Mouse (Mus musculus) kidney, adult 2 months (tissue): ENCODE results near the gene Wdsub1. TPM values are rescaled to one million over a fixed set of nuclear protein-coding genes. Genes with fewer than 3 reads are reported as not detected.

Experiments
- DNase-seq: peaks from one replicate; pipeline ENCODE4 v3.0.0; 2021
- H3K27ac ChIP-seq: fragments of 200-500 bp; 2 replicates; pipeline ENCODE4 v1.5.1; 2012; ENCODE audit warnings: low read depth, low read length, control low read depth, inconsistent platforms; ENCODE audit not compliant: insufficient read depth
- H3K27me3 ChIP-seq: fragments of 200-500 bp; replicated peaks from 2 replicates; pipeline ENCODE4 v1.6.1; 2012; ENCODE audit warnings: mild to moderate bottlenecking, moderate library complexity, low read length, inconsistent platforms; ENCODE audit not compliant: control insufficient read depth, insufficient read depth
- H3K36me3 ChIP-seq: fragments of 200-500 bp; 2 replicates; pipeline ENCODE4 v1.6.1; 2012; ENCODE audit warnings: mild to moderate bottlenecking, moderate library complexity, low read length, inconsistent platforms; ENCODE audit not compliant: control insufficient read depth, insufficient read depth
- H3K4me1 ChIP-seq: fragments of 200-500 bp; 2 replicates; pipeline ENCODE4 v1.6.1; 2011; ENCODE audit warnings: low read length; ENCODE audit not compliant: control insufficient read depth, insufficient read depth
- H3K4me3 ChIP-seq: fragments of 200-500 bp; 2 replicates; pipeline ENCODE4 v1.5.1; 2011; ENCODE audit warnings: mild to moderate bottlenecking, low read depth, low read length, control low read depth; ENCODE audit not compliant: insufficient read depth
- CTCF ChIP-seq: fragments of 200-500 bp; conservative IDR thresholded peaks from 2 replicates; pipeline ENCODE4 v1.5.1; 2011; ENCODE audit warnings: low read depth, mild to moderate bottlenecking, control low read depth, low read length, moderate library complexity, mixed read lengths; ENCODE audit not compliant: insufficient read depth, insufficient read length
- POLR2A ChIP-seq: fragments of 200-500 bp; IDR thresholded peaks from one replicate; pipeline ENCODE4 v1.6.1; 2011; ENCODE audit warnings: low read depth, low read length, control low read depth
- WGBS: fragments of 180-500 bp; shearing (Covaris S2); methylation state at CpG from one replicate; pipeline ENCODE4 v1.1.7; 2018; 5-methylcytosine and 5-hydroxymethylcytosine counted together
- polyA plus RNA-seq: library from polyadenylated mRNA; depleted of rRNA; stranded (reverse); fragments of >200 nt; gene quantifications from 2 replicates; pipeline ENCODE4 v1.2.3, GENCODE M21; 2012

The Wdsub1 gene
- polyA plus RNA-seq, 1 experiment = 65.6 TPM

DNA sequence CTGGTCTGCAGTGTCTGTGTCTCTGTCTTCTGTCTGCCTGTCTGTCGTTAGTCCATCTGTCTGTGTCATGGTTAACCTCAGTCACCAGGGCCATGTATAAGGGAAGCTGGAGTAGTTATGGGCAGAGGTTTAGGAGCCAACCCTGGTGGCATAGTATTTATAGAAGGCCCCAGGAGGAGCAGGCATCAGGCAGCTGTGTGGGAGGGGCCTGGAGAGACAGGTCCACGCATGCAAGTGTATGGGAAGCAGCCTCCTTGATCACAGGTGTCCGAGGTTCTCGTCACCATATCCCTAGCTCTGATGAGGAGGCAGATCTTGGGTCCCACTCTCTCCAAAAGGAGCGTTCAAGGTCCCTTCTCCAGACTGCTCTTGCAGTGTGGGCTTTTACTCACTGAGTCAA lies 51.5 kb downstream of the Wdsub1 start:
- WGBS = 84% methylated on average over 5 of the region's 5 CpGs
- no peaks in the 10 kb centered on the region for H3K36me3 ChIP-seq
- no peak for TF ChIP-seq POLR2A
- TF ChIP-seq CTCF = no peak
- no peak for DNase-seq
- H3K27me3 ChIP-seq = no peaks in the 10 kb centered on the region
- no peak overlapping the region for H3K4me3 ChIP-seq
- H3K27ac ChIP-seq = no peak overlapping the region
- H3K4me1 ChIP-seq = peaks cover 20% of the 10 kb centered on the region

DNA sequence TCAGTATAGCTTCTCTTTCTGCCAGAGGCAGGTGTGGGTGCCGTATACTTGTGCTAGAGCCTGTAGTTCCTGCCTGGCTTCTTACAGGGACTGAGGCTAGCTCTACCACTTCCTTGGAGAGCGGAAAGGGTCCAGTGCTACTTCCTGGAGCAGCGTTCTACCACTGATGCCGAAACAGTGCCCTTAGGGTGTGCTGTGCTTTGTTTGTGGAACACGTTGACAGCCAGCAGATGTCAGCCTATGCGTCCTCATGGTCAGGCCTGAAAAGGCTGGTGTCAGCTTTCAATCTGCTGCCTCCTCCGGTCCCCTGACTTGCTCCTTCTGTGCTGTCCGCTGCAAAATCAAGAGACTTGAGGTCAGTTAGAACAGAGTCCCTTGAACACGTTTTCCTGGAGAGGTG lies 52.2 kb downstream of the Wdsub1 start:
- TF ChIP-seq POLR2A = no peak
- TF ChIP-seq CTCF = peak; percentile 51
- H3K27me3 ChIP-seq = no peaks in the 10 kb centered on the region
- DNase-seq = peak; percentile 44

DNA sequence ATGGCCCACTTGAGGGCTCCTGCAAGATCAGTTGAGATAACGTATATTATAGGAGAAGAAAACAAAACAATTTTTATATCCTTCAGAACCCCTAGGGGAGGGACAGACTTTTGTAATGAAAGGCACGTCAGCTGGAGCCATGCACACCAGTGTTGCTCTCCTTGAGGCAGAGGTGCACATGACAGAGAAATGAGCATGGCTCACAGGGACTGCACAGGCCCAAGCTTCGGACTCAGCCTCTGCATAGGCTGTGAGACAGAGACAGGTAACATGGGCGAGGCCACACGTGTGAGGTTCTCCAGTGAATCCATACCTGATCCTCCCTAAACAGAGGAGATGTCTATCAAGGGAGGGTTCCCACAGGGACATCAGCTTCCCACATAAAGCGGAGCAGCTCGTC lies 52.7 kb downstream of the Wdsub1 start:
- Histone ChIP-seq H3K27ac (peak overlapping the region; percentile 85), H3K36me3 (no peaks in the 10 kb centered on the region)
- WGBS = 71% methylated on average over 7 of the region's 7 CpGs

More for the DNA sequence above, 52.2 kb downstream of the Wdsub1 start:
- Histone ChIP-seq H3K27ac (peak overlapping the region; percentile 85), H3K4me1 (peaks cover 20% of the 10 kb centered on the region), H3K4me3 (no peak overlapping the region), H3K36me3 (no peaks in the 10 kb centered on the region)
- WGBS = 30% methylated on average over 9 of the region's 9 CpGs

DNA sequence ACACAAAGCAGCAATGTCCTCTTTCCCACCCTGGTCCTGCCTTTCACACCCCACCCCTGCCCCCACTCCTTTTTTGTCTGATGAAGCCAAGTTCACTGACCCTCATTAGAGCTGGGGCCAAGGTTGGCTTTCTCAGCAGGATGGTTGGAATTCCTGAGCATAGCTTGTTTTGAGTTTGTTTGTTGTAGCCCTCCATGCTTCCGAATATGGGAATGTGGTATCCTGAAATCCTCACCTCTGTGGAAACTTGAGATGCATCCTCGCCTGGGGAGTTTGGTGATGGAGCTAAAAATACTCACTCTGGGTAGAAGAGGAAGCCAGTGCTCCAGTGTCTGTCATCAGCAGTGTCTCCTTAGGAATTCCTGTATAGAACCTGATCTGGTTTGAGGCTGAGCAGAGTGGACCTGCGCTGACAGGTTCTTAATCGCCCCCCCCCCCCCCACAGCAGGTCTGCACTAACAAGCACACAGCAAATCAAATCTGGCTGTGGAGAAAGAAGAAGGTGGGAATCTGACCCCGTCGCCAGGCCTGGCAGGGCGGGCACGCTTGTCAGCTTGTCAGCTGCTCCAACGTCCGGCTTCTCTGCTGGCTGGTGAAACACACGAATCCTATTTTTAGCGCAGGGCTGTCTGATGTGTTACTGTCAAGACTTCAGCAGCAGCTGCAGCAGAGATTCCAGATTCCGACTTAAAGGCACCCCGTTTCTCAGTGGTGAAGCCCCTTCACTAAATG lies 53.4 kb downstream of the Wdsub1 start:
- H3K4me3 ChIP-seq = no peak overlapping the region
- 12% methylated on average over 14 of the region's 14 CpGs for WGBS
- no peaks in the 10 kb centered on the region for H3K27me3 ChIP-seq
- DNase-seq = peak; percentile 84
- peak overlapping the region; percentile 85 for H3K27ac ChIP-seq
- no peak for TF ChIP-seq POLR2A
- no peak for TF ChIP-seq CTCF
- peaks cover 20% of the 10 kb centered on the region for H3K4me1 ChIP-seq
- H3K36me3 ChIP-seq = no peaks in the 10 kb centered on the region

More for the DNA sequence above, 52.7 kb downstream of the Wdsub1 start:
- DNase-seq = no peak
- Histone ChIP-seq H3K4me1 (peaks cover 20% of the 10 kb centered on the region), H3K4me3 (no peak overlapping the region), H3K27me3 (no peaks in the 10 kb centered on the region)
- TF ChIP-seq POLR2A = no peak
- no peak for TF ChIP-seq CTCF

DNA sequence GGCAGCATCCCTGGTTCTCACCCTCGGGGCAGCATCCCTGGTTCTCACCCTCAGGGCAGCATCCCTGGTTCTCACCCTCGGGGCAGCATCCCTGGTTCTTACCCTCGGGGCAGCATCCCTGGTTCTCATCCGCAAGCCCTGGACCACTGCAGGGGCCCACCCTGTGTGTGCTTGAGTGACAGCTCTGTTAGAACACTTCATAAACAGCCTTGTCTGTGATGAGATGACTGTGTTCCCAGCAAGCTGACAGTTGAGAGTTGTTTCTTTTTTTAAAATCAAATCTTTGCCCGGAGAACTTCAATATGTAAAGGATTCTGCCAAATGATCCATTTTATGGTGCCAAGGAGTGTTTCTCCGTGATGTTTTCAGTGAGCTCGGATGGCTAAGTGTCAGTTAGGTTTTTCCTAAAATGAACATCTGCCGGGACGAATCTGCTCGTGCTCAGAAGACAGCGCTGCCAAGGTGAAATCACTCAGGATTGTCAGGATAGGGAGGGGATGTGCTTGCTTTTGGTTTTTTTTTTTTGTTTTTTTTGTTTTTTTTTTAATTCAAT lies 54.2 kb downstream of the Wdsub1 start:
- Histone ChIP-seq H3K27me3 (no peaks in the 10 kb centered on the region), H3K4me3 (no peak overlapping the region), H3K27ac (peak overlapping the region; percentile 85), H3K36me3 (no peaks in the 10 kb centered on the region), H3K4me1 (peaks cover 20% of the 10 kb centered on the region)
- TF ChIP-seq CTCF = no peak
- TF ChIP-seq POLR2A = no peak
- WGBS = 41% methylated on average over 11 of the region's 11 CpGs
- no peak for DNase-seq

DNA sequence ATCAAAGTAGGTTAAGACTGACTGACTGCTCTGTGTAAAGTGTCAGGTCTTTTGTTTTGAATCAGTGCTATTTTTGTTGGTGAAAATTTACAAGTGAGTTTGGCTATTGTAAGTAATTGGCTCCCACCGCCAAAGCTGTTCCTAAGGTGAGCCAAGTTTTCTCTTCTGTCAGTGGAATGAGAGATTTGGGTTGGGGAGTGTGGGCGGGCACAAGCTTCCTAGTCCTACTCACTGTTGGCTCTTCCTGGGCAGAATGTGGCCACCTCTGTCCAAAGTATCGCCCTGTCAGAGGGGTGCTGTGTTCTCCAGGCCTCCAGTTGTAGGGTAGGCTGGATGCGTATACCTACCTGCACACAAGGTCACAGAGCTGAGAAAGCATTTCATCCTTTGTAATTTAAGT lies 57.0 kb downstream of the Wdsub1 start:
- Histone ChIP-seq H3K27ac (no peak overlapping the region), H3K36me3 (no peaks in the 10 kb centered on the region; the same call in 1 of the 2 replicates), H3K4me1 (peaks cover 20% of the 10 kb centered on the region), H3K4me3 (no peak overlapping the region), H3K27me3 (no peaks in the 10 kb centered on the region)
- no peak for DNase-seq
- WGBS = 84% methylated on average over 4 of the region's 4 CpGs
- TF ChIP-seq CTCF (no peak), POLR2A (no peak)

DNA sequence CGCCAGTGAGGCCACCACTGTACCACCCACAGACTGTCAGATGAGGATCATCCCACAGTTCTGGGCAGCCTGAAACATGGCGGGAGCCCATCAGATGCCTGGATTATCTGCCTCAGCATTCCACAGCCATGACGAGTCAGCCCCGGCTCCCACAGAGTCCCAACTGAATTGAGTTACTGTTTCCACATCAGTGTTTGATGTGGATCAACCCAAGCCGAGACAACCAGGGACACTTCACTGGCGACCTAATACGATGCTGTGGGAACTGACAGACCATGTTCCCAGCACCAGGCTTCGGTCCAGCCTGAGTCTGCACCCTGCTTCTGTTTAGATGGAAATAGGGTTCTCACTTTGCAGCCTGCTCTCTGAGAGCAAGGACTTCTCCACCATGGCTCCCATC lies 58.1 kb downstream of the Wdsub1 start:
- Histone ChIP-seq H3K27me3 (no peaks in the 10 kb centered on the region), H3K27ac (no peak overlapping the region), H3K4me1 (peaks cover 12% of the 10 kb centered on the region), H3K36me3 (no peaks in the 10 kb centered on the region; the same call in 1 of the 2 replicates), H3K4me3 (no peak overlapping the region)
- DNase-seq = no peak
- TF ChIP-seq CTCF (no peak), POLR2A (no peak)
- WGBS = 70% methylated on average over 8 of the region's 8 CpGs
